Comparison of ENCODE assay signal across 14 mouse cellular contexts in genomic region chr14:54705844-54706243, GRCm38 (mm10). TPM values are rescaled to one million over a fixed set of nuclear protein-coding genes. Genes with fewer than 3 reads are reported as not detected.
DNase-seq lines count a peak whose midpoint lies in the region; ATAC-seq and TF ChIP-seq lines count a peak whose summit lies in the region.
"Had no signal": no experiment of that assay in that cellular context is flagged by ENCODE, and none has a peak within 500 bp of the region (broad histone marks: within the 10 kb centered on the region; RNA-seq: fewer than 3 reads in every experiment).

No protein-coding gene starts in this region.

- no peaks in the 10 kb centered on the region for H3K9me3 ChIP-seq in lung, embryonic 14.5 days (ENCODE audit: low read depth, low read length)
- H3K9me3 ChIP-seq in intestine, postnatal 0 days (ENCODE audit: control insufficient read depth) = no peaks in the 10 kb centered on the region
- H3K9me3 ChIP-seq in neural tube, embryonic 15.5 days (replicated peaks) = no peaks in the 10 kb centered on the region
- H3K9me3 ChIP-seq: forebrain, embryonic 15.5 days; neural tube, embryonic 12.5 days had no signal

- ATAC-seq in lung, embryonic 14.5 days (ENCODE audit: insufficient read depth) = peak; percentile 70; the same call in 1 of the 2 replicates
- ATAC-seq in intestine, postnatal 0 days = 0 out of 2 replicates have a peak, but pooled peaks have one; percentile 9
- ATAC-seq in neural tube, embryonic 15.5 days (ENCODE audit: low FRiP score) = no peak
- ATAC-seq: forebrain, embryonic 15.5 days had no signal

- WGBS in lung, embryonic 14.5 days = 21% methylated on average over 5 of the region's 5 CpGs
- WGBS in intestine, postnatal 0 days = 22% methylated on average over 5 of the region's 5 CpGs
- WGBS in neural tube, embryonic 15.5 days = 59% methylated on average over 5 of the region's 5 CpGs

- H3K36me3 ChIP-seq in lung, embryonic 14.5 days (ENCODE audit: insufficient read depth) = no peaks in the 10 kb centered on the region
- no peaks in the 10 kb centered on the region; the same call in 1 of the 2 replicates for H3K36me3 ChIP-seq in intestine, postnatal 0 days (ENCODE audit: control insufficient read depth, insufficient read depth)
- no peaks in the 10 kb centered on the region for H3K36me3 ChIP-seq in neural tube, embryonic 15.5 days
- H3K36me3 ChIP-seq: forebrain, embryonic 15.5 days; neural tube, embryonic 12.5 days had no signal

- H3K4me1 ChIP-seq in lung, embryonic 14.5 days (ENCODE audit: insufficient read depth) = no peaks in the 10 kb centered on the region
- H3K4me1 ChIP-seq in intestine, postnatal 0 days (replicated peaks; ENCODE audit: control insufficient read depth, insufficient read depth, low read length) = 0 out of 2 replicates have a peak, but pooled peaks cover 7% of the 10 kb centered on the region
- no peaks in the 10 kb centered on the region for H3K4me1 ChIP-seq in neural tube, embryonic 15.5 days
- H3K4me1 ChIP-seq: forebrain, embryonic 15.5 days; neural tube, embryonic 12.5 days had no signal

- no peak for TF ChIP-seq CTCF in lung, embryonic 14.5 days (IDR thresholded peaks at IDR 0.05; ENCODE audit: low read depth)
- TF ChIP-seq CTCF in intestine, postnatal 0 days (IDR thresholded peaks at IDR 0.05; ENCODE audit: low read depth) = no peak

- H3K27ac ChIP-seq in lung, embryonic 14.5 days (ENCODE audit: low read depth) = no peak overlapping the region
- H3K27ac ChIP-seq in intestine, postnatal 0 days (ENCODE audit: low read depth, low read length) = no peak overlapping the region
- H3K27ac ChIP-seq in neural tube, embryonic 15.5 days (replicated peaks) = no peak overlapping the region
- H3K27ac ChIP-seq: forebrain, embryonic 15.5 days; neural tube, embryonic 12.5 days had no signal

- intact Hi-C loops in left cerebral cortex, postnatal 36 days (cut with DNase I) = no loop called here

- no peak overlapping the region for H3K4me3 ChIP-seq in lung, embryonic 14.5 days (ENCODE audit: low read depth, low read length)
- H3K4me3 ChIP-seq in intestine, postnatal 0 days (ENCODE audit: low read depth, low read length) = no peak overlapping the region
- no peak overlapping the region for H3K4me3 ChIP-seq in neural tube, embryonic 15.5 days (replicated peaks)
- H3K4me3 ChIP-seq: forebrain, embryonic 15.5 days; neural tube, embryonic 12.5 days had no signal

- no peak overlapping the region for H3K9ac ChIP-seq in lung, embryonic 14.5 days
- no peak overlapping the region for H3K9ac ChIP-seq in intestine, postnatal 0 days (ENCODE audit: low read depth, low read length)
- no peak overlapping the region for H3K9ac ChIP-seq in neural tube, embryonic 15.5 days (replicated peaks)
- H3K9ac ChIP-seq: forebrain, embryonic 15.5 days; neural tube, embryonic 12.5 days had no signal

- DNase-seq in lung, embryonic 14.5 days = no peak
- DNase-seq in lung, adult 18-20 months = no peak
- DNase-seq in c-Kit-positive CD71-negative TER-119-negative erythroid progenitor cells, embryonic 14.5 days (ENCODE audit: low read depth) = peak; percentile 87
- DNase-seq in spleen, postnatal 14 days (ENCODE audit: low spot score in 2 of 2) = peak; percentile 68 to 74
- no peak for DNase-seq in left cerebral cortex, postnatal 36 days (ENCODE audit: low spot score in 2 of 2)
- no peak for DNase-seq in frontal cortex, postnatal 10 days (ENCODE audit: low spot score in 2 of 2)
- DNase-seq: embryo, embryonic 11 days; kidney, adult 8-10 months had no signal

- no peaks in the 10 kb centered on the region for H3K27me3 ChIP-seq in lung, embryonic 14.5 days (ENCODE audit: insufficient read depth, low read length)
- no peaks in the 10 kb centered on the region for H3K27me3 ChIP-seq in intestine, postnatal 0 days (replicated peaks; ENCODE audit: control insufficient read depth, insufficient read depth, low read length)
- 0 out of 2 replicates have a peak, but pooled peaks cover 12% of the 10 kb centered on the region for H3K27me3 ChIP-seq in neural tube, embryonic 15.5 days (replicated peaks)
- H3K27me3 ChIP-seq: forebrain, embryonic 15.5 days; neural tube, embryonic 12.5 days had no signal

- H3K4me2 ChIP-seq in lung, embryonic 14.5 days = no peak overlapping the region
- no peak overlapping the region for H3K4me2 ChIP-seq in intestine, postnatal 0 days (replicated peaks; ENCODE audit: low read depth)
- H3K4me2 ChIP-seq in neural tube, embryonic 15.5 days = no peak overlapping the region
- H3K4me2 ChIP-seq: forebrain, embryonic 15.5 days; neural tube, embryonic 12.5 days had no signal

RNA-seq across cellular contexts. Expression of gene Cebpe, which starts 6.1 kb away (rescaled TPM):
- polyA plus RNA-seq in lung, embryonic 14.5 days (2014; fragmentation: Nextera tagmentation; extraction: Ambion mirVana) = not detected in 2 replicates
- polyA plus RNA-seq in intestine, postnatal 0 days (2015; fragmentation: Nextera tagmentation; extraction: Ambion mirVana) = not detected in 2 replicates
- polyA plus RNA-seq in neural tube, embryonic 15.5 days (2015; fragmentation: Nextera tagmentation; extraction: Ambion mirVana) = 0.12 and 0.29 TPM in 2 replicates
- not detected for total RNA-seq in left cerebral cortex, postnatal 36 days (2021)
- total RNA-seq: ES-E14 had no signal
- polyA plus RNA-seq: forebrain, embryonic 15.5 days; heart, postnatal 0 days had no signal

RNA-seq across cellular contexts. Expression of gene Gm29776, which starts 7.2 kb away (rescaled TPM):
- 0.12 and 0.15 TPM in 2 replicates for polyA plus RNA-seq in lung, embryonic 14.5 days (2014; fragmentation: Nextera tagmentation; extraction: Ambion mirVana)
- 0.09 TPM in 1 of 2 replicates, not detected in the other for polyA plus RNA-seq in intestine, postnatal 0 days (2015; fragmentation: Nextera tagmentation; extraction: Ambion mirVana)
- 0.18 and 0.19 TPM in 2 replicates for polyA plus RNA-seq in neural tube, embryonic 15.5 days (2015; fragmentation: Nextera tagmentation; extraction: Ambion mirVana)
- total RNA-seq in left cerebral cortex, postnatal 36 days (2021) = not detected

RNA-seq across cellular contexts. Expression of gene Acin1, which starts 19.1 kb away (rescaled TPM):
- 120 and 122 TPM in 2 replicates for polyA plus RNA-seq in lung, embryonic 14.5 days (2014; fragmentation: Nextera tagmentation; extraction: Ambion mirVana)
- 49.9 and 57.4 TPM in 2 replicates for polyA plus RNA-seq in intestine, postnatal 0 days (2015; fragmentation: Nextera tagmentation; extraction: Ambion mirVana)
- polyA plus RNA-seq in neural tube, embryonic 15.5 days (2015; fragmentation: Nextera tagmentation; extraction: Ambion mirVana) = 113 and 115 TPM in 2 replicates
- 100 to 1,000 TPM; 126 to 237 TPM for total RNA-seq in left cerebral cortex, postnatal 36 days (2021)

RNA-seq across cellular contexts. Expression of gene 1700123O20Rik, which starts 19.8 kb away (rescaled TPM):
- polyA plus RNA-seq in lung, embryonic 14.5 days (2014; fragmentation: Nextera tagmentation; extraction: Ambion mirVana) = 77.4 and 83.2 TPM in 2 replicates
- 75.5 and 76.8 TPM in 2 replicates for polyA plus RNA-seq in intestine, postnatal 0 days (2015; fragmentation: Nextera tagmentation; extraction: Ambion mirVana)
- 72.2 and 72.3 TPM in 2 replicates for polyA plus RNA-seq in neural tube, embryonic 15.5 days (2015; fragmentation: Nextera tagmentation; extraction: Ambion mirVana)
- 10 to 100 TPM; 22.6 to 23.1 TPM for total RNA-seq in left cerebral cortex, postnatal 36 days (2021)

Comparison
In these comparisons a context has a peak if more than half of its experiments do, and no peak if none do; other contexts are left out.
1. DNase-seq: peak in c-Kit-positive CD71-negative TER-119-negative erythroid progenitor cells, embryonic 14.5 days (single experiment) and spleen, postnatal 14 days (2 of 2); none in lung, embryonic 14.5 days (single experiment), lung, adult 18-20 months (0 of 2), left cerebral cortex, postnatal 36 days (0 of 2) and frontal cortex, postnatal 10 days (0 of 2).